Mouse (Mus musculus): Measurements from ENCODE around the gene Lipt2.

Lipt2 gene

GRCm38 (mm10) chr7:100159105-100159841 lies at the start of gene Lipt2:
Lipt2 (plus strand) TSS chr7:100159277.
- DNase-seq (ENCODE audit: low read depth, low spot score) = peak; percentile 87

DNA sequence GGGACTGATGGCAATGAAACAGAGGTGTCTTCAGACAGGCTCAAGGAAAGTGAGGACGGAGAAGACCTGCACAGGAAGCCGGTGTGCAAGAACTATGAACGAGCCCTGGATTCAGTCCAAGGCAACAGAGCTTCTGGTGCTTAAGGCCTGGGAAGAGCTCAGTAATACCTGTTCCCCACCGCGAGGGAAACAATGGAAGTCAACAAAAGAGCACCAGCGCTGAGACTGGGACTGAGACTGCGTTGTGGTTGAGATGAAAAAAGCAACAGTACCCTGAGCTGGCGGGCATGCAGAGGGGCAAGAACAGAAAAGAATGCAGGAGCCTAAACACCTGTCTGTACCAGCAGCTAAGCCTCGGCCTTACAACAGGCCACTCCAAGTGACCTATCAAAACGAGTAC lies 47.6 kb upstream of the Lipt2 start:
- no peak for DNase-seq (ENCODE audit: low read depth, low spot score)

- DNase-seq (ENCODE audit: low read depth, low spot score) = no peak
Observed at GRCm38 (mm10) chr7:100113821-100114220, 45.3 kb upstream of the Lipt2 start.

DNA sequence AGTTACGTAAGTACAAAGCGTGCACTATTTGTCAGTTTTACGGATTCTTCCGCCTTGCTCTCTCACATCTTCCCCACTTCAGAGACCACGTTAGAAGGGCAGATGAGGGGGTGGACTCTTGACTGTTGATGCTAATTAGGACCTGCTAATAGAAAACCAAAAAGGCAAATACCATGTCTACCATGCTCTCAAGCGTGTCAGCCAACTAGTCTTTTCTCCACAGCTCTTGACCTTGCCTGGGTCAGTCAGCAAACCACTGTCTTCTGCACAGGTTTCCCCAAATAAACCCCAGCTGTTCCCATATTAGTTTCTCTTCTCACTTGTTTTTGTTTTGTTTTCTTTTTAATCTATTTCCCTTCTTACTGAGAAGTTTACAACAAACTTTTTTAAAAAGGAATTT lies 44.8 kb upstream of the Lipt2 start:
- no peak for DNase-seq (ENCODE audit: low read depth, low spot score)

DNA sequence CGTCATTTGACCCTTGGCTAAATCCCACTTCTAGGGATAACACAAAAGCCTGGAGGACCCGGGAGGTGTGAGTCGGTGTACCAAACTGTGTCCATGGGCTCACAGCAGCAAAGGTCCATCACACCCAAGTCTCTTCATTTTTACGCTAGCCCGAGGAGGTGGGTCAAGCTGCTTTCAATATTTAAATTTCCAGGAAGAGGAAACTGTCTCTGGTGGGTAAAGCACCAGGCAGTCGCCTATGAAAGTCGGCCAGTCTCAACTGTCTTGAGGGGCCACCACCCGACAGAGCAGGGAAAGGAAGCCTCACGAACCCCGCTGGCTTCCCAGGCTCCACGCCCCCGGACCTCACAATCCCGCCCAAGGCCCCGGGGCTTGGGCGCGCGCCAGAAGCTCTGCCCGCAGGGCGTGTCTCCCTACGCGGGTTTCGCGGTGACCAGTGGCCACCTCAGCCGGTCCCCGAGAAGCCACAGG lies 38.3 kb upstream of the Lipt2 start:
- peak; percentile 36 for DNase-seq (ENCODE audit: low read depth, low spot score)

DNA sequence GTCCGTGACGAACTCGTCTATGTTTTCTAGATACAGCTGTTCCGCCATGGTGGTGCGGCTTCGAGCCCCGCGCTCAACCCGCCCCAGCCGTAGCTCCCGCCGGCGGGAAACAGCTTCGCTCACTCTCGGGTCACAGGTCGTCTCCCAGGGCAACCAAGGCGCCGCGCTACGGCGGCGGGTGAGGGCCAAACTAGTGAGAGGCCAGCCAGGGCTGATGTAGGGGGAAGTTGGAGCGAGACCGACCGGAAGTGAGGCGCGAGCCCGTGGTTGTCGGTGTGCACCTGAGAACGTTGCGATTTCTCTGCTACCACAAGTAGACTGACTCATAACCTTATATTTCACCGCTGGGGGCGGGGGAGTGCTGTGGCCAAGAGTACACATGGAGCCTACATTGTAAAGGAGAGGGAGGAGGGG lies 37.7 kb upstream of the Lipt2 start, which contains the start of gene Pold3:
TSS of gene Pold3 (minus strand) at position 190 of the 414 bp plus-strand sequence.
- DNase-seq (ENCODE audit: low read depth, low spot score) = peak; percentile 97

- peak; percentile 26 for DNase-seq (ENCODE audit: low read depth, low spot score)
Observed at GRCm38 (mm10) chr7:100123486-100123885, 35.6 kb upstream of the Lipt2 start.

GRCm38 (mm10) chr7:100124211-100124610 lies 34.9 kb upstream of the Lipt2 start:
- DNase-seq (ENCODE audit: low read depth, low spot score) = no peak

- DNase-seq (ENCODE audit: low read depth, low spot score) = no peak
Observed at GRCm38 (mm10) chr7:100125166-100125565, 33.9 kb upstream of the Lipt2 start.

GRCm38 (mm10) chr7:100126514-100126913 lies 32.6 kb upstream of the Lipt2 start:
- no peak for DNase-seq (ENCODE audit: low read depth, low spot score)

DNA sequence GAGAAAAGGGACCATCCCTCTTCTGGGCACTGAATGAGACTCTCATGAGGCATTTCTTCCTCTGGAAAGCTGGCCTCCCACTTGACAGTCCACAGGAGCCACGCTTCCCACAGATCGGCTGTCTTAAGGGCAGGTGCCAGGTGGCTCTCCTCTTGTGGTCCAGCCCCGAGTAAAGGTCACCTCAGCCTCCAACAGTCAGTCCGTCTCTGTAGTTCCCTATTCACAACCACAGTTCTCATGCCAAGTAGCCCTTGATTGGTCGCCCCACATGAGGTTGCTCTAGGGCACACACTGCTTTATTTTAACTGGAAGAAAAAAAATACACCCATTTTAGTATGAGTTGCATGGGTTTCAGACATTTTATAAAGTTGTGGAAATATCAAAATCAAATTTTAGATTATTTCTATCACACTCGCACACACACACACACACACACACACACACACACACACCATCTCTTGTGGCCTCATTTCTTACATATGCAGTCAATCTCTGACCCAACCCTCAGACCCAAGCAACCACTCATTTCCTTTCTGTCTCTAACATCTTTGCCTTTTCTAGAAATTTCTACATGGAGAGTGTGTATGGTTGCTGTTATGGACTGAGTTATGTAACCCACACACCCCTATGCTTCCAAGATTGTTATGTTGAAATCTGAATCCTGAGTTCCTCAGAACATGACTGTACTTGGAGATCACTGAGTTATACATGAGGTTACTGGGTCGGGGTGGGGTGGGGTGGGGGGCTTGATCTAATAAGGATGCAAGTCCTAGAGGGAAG lies 30.6 kb upstream of the Lipt2 start:
- DNase-seq (ENCODE audit: low read depth, low spot score) = no peak

DNA sequence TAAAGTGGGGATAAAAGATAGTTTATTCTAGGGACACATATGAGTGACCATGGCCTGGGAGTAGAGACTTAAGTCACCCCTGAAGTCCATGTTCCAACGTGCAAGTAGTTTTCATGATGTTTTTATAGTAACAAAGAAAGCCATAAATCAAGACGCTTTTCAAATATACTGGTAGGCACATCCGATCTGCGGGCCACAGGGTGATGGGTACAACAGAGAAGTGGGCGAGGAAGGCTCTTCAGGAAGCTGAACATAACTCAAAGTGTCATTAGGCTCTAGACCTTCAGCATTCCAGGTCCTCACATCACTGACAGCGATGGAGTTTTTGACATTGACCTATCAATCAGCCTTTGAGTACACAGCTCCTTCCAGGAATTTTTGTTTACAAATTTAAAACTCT lies 28.5 kb upstream of the Lipt2 start:
- DNase-seq (ENCODE audit: low read depth, low spot score) = no peak

DNA sequence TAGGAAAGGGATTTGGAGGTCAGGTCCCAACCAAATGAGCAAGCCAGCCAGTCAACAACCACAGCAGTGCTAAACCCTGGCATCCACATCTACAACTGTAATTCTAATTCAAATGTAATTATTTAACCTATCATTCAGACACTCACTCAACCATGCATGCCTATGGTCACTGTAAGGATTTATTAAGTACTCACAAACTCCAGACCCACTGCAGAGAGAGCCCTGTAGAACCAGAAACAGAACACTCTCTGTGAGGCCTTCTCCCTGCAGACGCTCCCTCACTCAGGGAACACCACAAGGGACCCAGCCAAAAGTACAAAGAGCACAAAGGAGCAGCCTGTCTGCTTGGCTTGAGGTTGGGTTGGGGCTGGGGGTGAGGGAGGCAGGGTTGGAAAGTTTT lies 26.7 kb upstream of the Lipt2 start:
- no peak for DNase-seq (ENCODE audit: low read depth, low spot score)

DNA sequence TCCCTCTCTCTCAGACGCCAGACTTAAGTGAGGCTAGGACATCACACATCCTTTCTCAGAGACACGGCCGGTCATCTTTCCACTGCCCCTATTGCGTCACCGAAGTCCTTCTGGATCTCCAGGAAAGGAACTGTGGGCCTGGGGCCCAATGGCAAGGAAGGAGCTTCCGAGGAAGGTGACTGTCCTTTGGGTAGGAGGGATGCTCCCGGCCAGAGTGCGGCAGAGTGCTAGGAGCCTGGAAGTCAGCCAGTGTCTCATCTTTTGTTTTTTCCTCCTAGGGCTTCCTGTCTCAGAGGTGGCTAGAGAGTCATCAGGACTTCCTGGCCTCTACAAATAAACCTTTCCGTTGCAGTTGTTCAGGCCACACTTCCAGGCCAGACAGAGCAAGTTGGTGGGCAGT lies 22.0 kb upstream of the Lipt2 start:
- no peak for DNase-seq (ENCODE audit: low read depth, low spot score)

- DNase-seq (ENCODE audit: low read depth, low spot score) = no peak
Observed at GRCm38 (mm10) chr7:100138075-100138474, 21.0 kb upstream of the Lipt2 start.

GRCm38 (mm10) chr7:100140591-100140990 lies 18.5 kb upstream of the Lipt2 start:
- no peak for DNase-seq (ENCODE audit: low read depth, low spot score)

DNA sequence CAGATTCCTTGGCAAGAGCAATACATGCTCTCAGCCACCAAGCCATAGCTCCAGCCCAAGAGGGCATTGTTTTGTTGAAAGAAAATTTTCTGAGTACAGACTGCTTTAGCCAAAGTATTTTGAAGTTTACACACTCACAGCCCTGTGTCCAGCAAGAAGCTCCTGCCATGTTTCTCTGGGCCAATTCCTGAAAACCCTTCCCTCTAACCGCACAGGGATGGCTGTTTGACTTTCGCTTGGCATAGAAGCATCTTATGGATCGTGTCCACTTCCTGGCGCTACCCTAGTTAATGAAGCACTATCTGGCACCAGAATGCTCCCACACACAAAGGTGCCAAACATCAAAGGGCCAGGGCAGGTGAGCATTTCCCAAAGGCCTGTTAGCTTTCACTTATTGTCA lies 10.5 kb upstream of the Lipt2 start:
- no peak for DNase-seq (ENCODE audit: low read depth, low spot score)

DNA sequence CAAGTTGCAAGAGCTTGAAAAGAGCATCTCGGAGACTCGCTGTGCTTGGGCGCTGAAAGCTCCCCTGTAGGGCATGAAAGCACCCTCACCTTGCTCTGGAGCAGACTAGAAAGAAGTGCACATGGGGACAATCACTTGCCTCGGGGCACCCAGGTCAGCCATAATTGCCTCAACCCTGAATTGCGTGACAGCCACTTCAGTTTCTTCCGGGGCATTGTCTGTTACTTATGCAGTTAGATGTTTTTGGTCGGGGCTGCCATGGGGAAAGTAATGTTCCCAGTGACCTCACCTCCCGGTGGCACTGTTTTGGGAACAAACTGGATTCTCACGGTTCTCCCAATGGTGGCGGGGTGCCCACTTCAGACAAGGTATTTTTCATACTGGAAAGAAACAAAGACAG lies 9.0 kb upstream of the Lipt2 start:
- DNase-seq (ENCODE audit: low read depth, low spot score) = no peak

- no peak for DNase-seq (ENCODE audit: low read depth, low spot score)
Observed at GRCm38 (mm10) chr7:100150626-100151025, 8.5 kb upstream of the Lipt2 start.

GRCm38 (mm10) chr7:100157669-100158068 lies 1.4 kb upstream of the Lipt2 start:
- no peak for DNase-seq (ENCODE audit: low read depth, low spot score)

DNA sequence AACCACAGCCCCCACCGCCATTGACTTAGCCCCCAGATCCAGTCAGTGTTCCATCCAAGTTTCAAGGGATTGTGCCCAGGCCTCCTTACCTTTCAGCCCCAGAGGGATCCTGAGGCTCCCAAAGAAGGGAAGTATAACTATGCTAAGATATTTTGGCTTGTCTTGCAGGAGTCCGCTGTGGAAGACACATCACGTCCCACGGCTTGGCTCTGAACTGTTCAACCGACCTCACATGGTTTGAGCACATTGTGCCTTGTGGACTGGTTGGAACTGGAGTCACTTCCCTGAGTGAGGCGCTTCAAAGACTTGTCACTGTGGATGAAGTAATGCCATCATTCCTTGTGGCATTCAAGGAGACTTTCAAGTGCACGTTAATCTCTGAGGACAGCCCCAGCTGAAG lies 929 bp downstream of the Lipt2 start:
- DNase-seq (ENCODE audit: low read depth, low spot score) = no peak

GRCm38 (mm10) chr7:100163506-100163905 lies 4.4 kb downstream of the Lipt2 start:
- no peak for DNase-seq (ENCODE audit: low read depth, low spot score)

DNA sequence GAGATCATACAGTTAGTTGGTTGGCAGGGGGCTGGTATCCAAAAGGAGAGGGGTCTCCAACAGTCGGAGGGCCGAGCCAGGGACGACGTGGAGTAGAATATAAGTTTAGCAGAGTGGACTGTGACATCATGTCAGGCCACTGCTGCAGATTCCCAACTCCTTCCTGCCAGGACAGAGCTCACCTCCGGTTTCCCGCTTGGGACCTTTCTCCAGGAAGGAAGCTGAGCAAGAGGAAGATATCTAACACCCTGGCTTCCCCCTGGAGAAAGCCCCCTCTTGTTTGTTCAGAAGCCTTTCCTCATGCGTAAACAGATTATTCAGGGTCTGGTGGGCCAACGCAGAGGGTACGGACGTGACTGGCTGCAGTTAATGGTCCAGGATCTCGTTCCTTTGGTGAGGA lies 9.6 kb downstream of the Lipt2 start:
- no peak for DNase-seq (ENCODE audit: low read depth, low spot score)

Measured in embryo, embryonic 11.5 days (tissue).